In genomic region chr9:75124201-75124721, GRCm38 (mm10) we compare ENCODE assay signal across 15 mouse cellular contexts. TPM values are rescaled to one million over a fixed set of nuclear protein-coding genes. Genes with fewer than 3 reads are reported as not detected.
A peak's percentile ranks its signal among the peaks of the same experiment; 100 is the strongest.
DNase-seq lines count a peak whose midpoint lies in the region; ATAC-seq and TF ChIP-seq lines count a peak whose summit lies in the region.
"Had no signal": no experiment of that assay in that cellular context is flagged by ENCODE, and none has a peak within 500 bp of the region (broad histone marks: within the 10 kb centered on the region; RNA-seq: fewer than 3 reads in every experiment).

No protein-coding gene starts in this region.

- no peaks in the 10 kb centered on the region for H3K27me3 ChIP-seq in embryonic facial prominence, embryonic 14.5 days (replicated peaks; ENCODE audit: control insufficient read depth, insufficient read depth, low read length)
- H3K27me3 ChIP-seq in embryonic facial prominence, embryonic 10.5 days (replicated peaks; ENCODE audit: low read depth, poor library complexity, severe bottlenecking): no peaks in the 10 kb centered on the region
- H3K27me3 ChIP-seq in lung, postnatal 0 days (replicated peaks; ENCODE audit: insufficient read depth, low read length): no peaks in the 10 kb centered on the region
- no peaks in the 10 kb centered on the region for H3K27me3 ChIP-seq in myocyte (ENCODE audit: control insufficient read depth, insufficient read depth, insufficient read length)
- H3K27me3 ChIP-seq: embryonic facial prominence, embryonic 12.5 days; liver, embryonic 15.5 days; megakaryocyte, embryonic 14.5 days; neural tube, embryonic 13.5 days had no signal

- no peaks in the 10 kb centered on the region for H3K79me2 ChIP-seq in myocyte (ENCODE audit: control insufficient read depth, insufficient read depth)

- no peak for TF ChIP-seq POLR2A in myocyte (IDR thresholded peaks at IDR 0.05; ENCODE audit: insufficient read length, low read depth)

- H3K27ac ChIP-seq in embryonic facial prominence, embryonic 14.5 days (replicated peaks; ENCODE audit: low read depth, low read length): no peak overlapping the region
- H3K27ac ChIP-seq in embryonic facial prominence, embryonic 10.5 days (replicated peaks): no peak overlapping the region
- H3K27ac ChIP-seq in lung, postnatal 0 days (ENCODE audit: low read length): no peak overlapping the region
- H3K27ac ChIP-seq: embryonic facial prominence, embryonic 12.5 days; liver, embryonic 15.5 days; neural tube, embryonic 13.5 days; stomach, postnatal 0 days had no signal

- TF ChIP-seq EP300 in lung, postnatal 0 days (IDR thresholded peaks at IDR 0.05): no peak

- H3K4me2 ChIP-seq in embryonic facial prominence, embryonic 14.5 days (ENCODE audit: low read depth, low read length): no peak overlapping the region
- H3K4me2 ChIP-seq in lung, postnatal 0 days (replicated peaks; ENCODE audit: low read depth, low read length): no peak overlapping the region
- H3K4me2 ChIP-seq in myocyte (ENCODE audit: low read depth): peak overlapping the region; percentile 47
- H3K4me2 ChIP-seq: embryonic facial prominence, embryonic 12.5 days; liver, embryonic 15.5 days; neural tube, embryonic 13.5 days had no signal

- no peaks in the 10 kb centered on the region for H3K4me1 ChIP-seq in embryonic facial prominence, embryonic 14.5 days (ENCODE audit: control insufficient read depth, insufficient read depth, low read length)
- no peaks in the 10 kb centered on the region for H3K4me1 ChIP-seq in embryonic facial prominence, embryonic 10.5 days
- no peaks in the 10 kb centered on the region for H3K4me1 ChIP-seq in lung, postnatal 0 days (ENCODE audit: insufficient read depth, low read depth, low read length)
- H3K4me1 ChIP-seq: embryonic facial prominence, embryonic 12.5 days; liver, embryonic 15.5 days; neural tube, embryonic 13.5 days had no signal

- H3K9ac ChIP-seq in embryonic facial prominence, embryonic 14.5 days (ENCODE audit: low read depth, low read length): no peak overlapping the region
- no peak overlapping the region for H3K9ac ChIP-seq in lung, postnatal 0 days (replicated peaks; ENCODE audit: low read depth)
- H3K9ac ChIP-seq: embryonic facial prominence, embryonic 12.5 days; liver, embryonic 15.5 days; neural tube, embryonic 13.5 days had no signal

- DNase-seq in embryonic facial prominence, embryonic 14.5 days (ENCODE audit: low spot score): peak; percentile 10
- no peak for DNase-seq in embryonic facial prominence, embryonic 10.5 days (ENCODE audit: low spot score)
- DNase-seq in lung, postnatal 0 days (ENCODE audit: low spot score): peak; percentile 4
- no peak for DNase-seq in lung, postnatal 10 days
- DNase-seq in adrenal gland, adult 8-10 months: peak; percentile 58
- no peak for DNase-seq in cerebellum, adult 11 months
- DNase-seq in testis, postnatal 14 days (ENCODE audit: low spot score): no peak
- DNase-seq: kidney, postnatal 25 days; right cerebral cortex, postnatal 25 days had no signal

- no peaks in the 10 kb centered on the region for H3K9me3 ChIP-seq in embryonic facial prominence, embryonic 14.5 days (ENCODE audit: control insufficient read depth, low read length)
- no peaks in the 10 kb centered on the region for H3K9me3 ChIP-seq in embryonic facial prominence, embryonic 10.5 days
- H3K9me3 ChIP-seq in lung, postnatal 0 days (ENCODE audit: low read length): no peaks in the 10 kb centered on the region
- H3K9me3 ChIP-seq: embryonic facial prominence, embryonic 12.5 days; liver, embryonic 15.5 days; megakaryocyte, embryonic 14.5 days; neural tube, embryonic 13.5 days had no signal

- no peak for TF ChIP-seq CTCF in lung, postnatal 0 days (IDR thresholded peaks at IDR 0.05)

- H3K4me3 ChIP-seq in embryonic facial prominence, embryonic 14.5 days (ENCODE audit: low read depth, low read length): no peak overlapping the region
- no peak overlapping the region for H3K4me3 ChIP-seq in embryonic facial prominence, embryonic 10.5 days
- no peak overlapping the region for H3K4me3 ChIP-seq in lung, postnatal 0 days (ENCODE audit: low read depth, low read length)
- H3K4me3 ChIP-seq in myocyte: no peak overlapping the region
- H3K4me3 ChIP-seq: embryonic facial prominence, embryonic 12.5 days; liver, embryonic 15.5 days; megakaryocyte, embryonic 14.5 days; neural tube, embryonic 13.5 days had no signal

- H3ac ChIP-seq in myocyte (ENCODE audit: control insufficient read depth, insufficient read length): no peak overlapping the region

- WGBS in embryonic facial prominence, embryonic 14.5 days: 55% methylated on average over 6 of the region's 6 CpGs
- 73% methylated on average over 6 of the region's 6 CpGs for WGBS in embryonic facial prominence, embryonic 10.5 days
- 64% methylated on average over 6 of the region's 6 CpGs for WGBS in lung, postnatal 0 days

- ATAC-seq in embryonic facial prominence, embryonic 14.5 days (ENCODE audit: low read depth): no peak
- ATAC-seq in lung, postnatal 0 days: no peak

- H3K36me3 ChIP-seq in embryonic facial prominence, embryonic 14.5 days (ENCODE audit: control insufficient read depth, insufficient read depth, low read length): 0 out of 2 replicates have a peak, but pooled peaks cover 22% of the 10 kb centered on the region
- peaks cover 30% of the 10 kb centered on the region for H3K36me3 ChIP-seq in embryonic facial prominence, embryonic 10.5 days (replicated peaks)
- no peaks in the 10 kb centered on the region for H3K36me3 ChIP-seq in lung, postnatal 0 days (ENCODE audit: insufficient read depth, low read length)
- peaks cover 9% of the 10 kb centered on the region for H3K36me3 ChIP-seq in myocyte (ENCODE audit: control insufficient read depth, insufficient read depth)
- H3K36me3 ChIP-seq: liver, embryonic 15.5 days had no signal

TF ChIP-seq in myocyte, 11 proteins besides CTCF, POLR2A, EP300 and RAD21:
- no peak for TF ChIP-seq E2F4 (IDR thresholded peaks at IDR 0.05; ENCODE audit: insufficient read depth)
- no peak for TF ChIP-seq REST (IDR thresholded peaks at IDR 0.05; ENCODE audit: insufficient read depth, insufficient read length)
- no peak for TF ChIP-seq POLR2AphosphoS2 (IDR thresholded peaks at IDR 0.05; ENCODE audit: insufficient read length, low read depth)
- TF ChIP-seq CEBPB (IDR thresholded peaks at IDR 0.05; ENCODE audit: insufficient read depth, poor library complexity, severe bottlenecking): no peak
- no peak for TF ChIP-seq TCF12 (IDR thresholded peaks at IDR 0.05; ENCODE audit: insufficient read depth, poor library complexity, severe bottlenecking)
- TF ChIP-seq SRF (IDR thresholded peaks at IDR 0.05; ENCODE audit: control insufficient read depth, insufficient read length, low read depth): no peak
- no peak for TF ChIP-seq MYOD1 (IDR thresholded peaks at IDR 0.05; ENCODE audit: control insufficient read depth in 1 of 3, insufficient read length in 2 of 3, low read depth in 2 of 3)

RNA-seq across cellular contexts. Expression of gene Myo5a, which starts 53.4 kb away (rescaled TPM):
- polyA plus RNA-seq in embryonic facial prominence, embryonic 14.5 days (2014; fragmentation: Nextera tagmentation; extraction: Ambion mirVana): 25.1 and 25.7 TPM in 2 replicates
- polyA plus RNA-seq in embryonic facial prominence, embryonic 10.5 days (2016; fragmentation: Nextera tagmentation; extraction: Ambion mirVana): 18.9 and 21.2 TPM in 2 replicates
- polyA plus RNA-seq in lung, postnatal 0 days (2015; fragmentation: Nextera tagmentation; extraction: Ambion mirVana): 3.2 and 3.6 TPM in 2 replicates
- 10 to 100 TPM; 39.8 to 90.4 (median 58.0) TPM for total RNA-seq in adrenal gland, adult 8-10 months (2022)
- 15.4 TPM for polyA plus RNA-seq in myocyte (2012; fragmentation: generic; extraction: Trizol)

Comparison
In these comparisons a context has a peak if more than half of its experiments do, and no peak if none do; other contexts are left out.
1. DNase-seq: peak in embryonic facial prominence, embryonic 14.5 days (single experiment), lung, postnatal 0 days (single experiment) and adrenal gland, adult 8-10 months (single experiment); none in embryonic facial prominence, embryonic 10.5 days (single experiment), lung, postnatal 10 days (single experiment), cerebellum, adult 11 months (single experiment) and testis, postnatal 14 days (single experiment).